Mouse (Mus musculus): ENCODE measurements around the gene Exosc5. TPM values are rescaled to one million over a fixed set of nuclear protein-coding genes. Genes with fewer than 3 reads are reported as not detected.

The Exosc5 gene
- polyA plus RNA-seq, 1 experiment from 2014 or later, result 93.5 TPM

- H3K27me3 ChIP-seq (replicated peaks; ENCODE audit: low read depth, poor library complexity, severe bottlenecking), result peaks cover 30% of the 10 kb centered on the region
- H3K4me1 ChIP-seq, result peaks cover 51% of the 10 kb centered on the region
- H3K9me3 ChIP-seq, result peaks cover 21% of the 10 kb centered on the region
- DNase-seq (ENCODE audit: low spot score), result peak; percentile 60
- peak overlapping the region; percentile 48; the same call in 1 of the 2 replicates for H3K27ac ChIP-seq (replicated peaks)
- H3K4me3 ChIP-seq, result peak overlapping the region; percentile 57
- 3% methylated on average over 37 of the region's 37 CpGs for WGBS
- no peaks in the 10 kb centered on the region for H3K36me3 ChIP-seq (replicated peaks)
Measured at GRCm38 (mm10) chr7:25704716-25705364, 45.9 kb downstream of the Exosc5 start.

GRCm38 (mm10) chr7:25705801-25706251 lies 46.9 kb downstream of the Exosc5 start:
- H3K27ac ChIP-seq (replicated peaks), result no peak overlapping the region; the same call in 1 of the 2 replicates
- H3K9me3 ChIP-seq, result peaks cover 16% of the 10 kb centered on the region
- H3K36me3 ChIP-seq (replicated peaks), result no peaks in the 10 kb centered on the region
- 63% methylated on average over 6 of the region's 6 CpGs for WGBS
- peaks cover 30% of the 10 kb centered on the region for H3K27me3 ChIP-seq (replicated peaks; ENCODE audit: low read depth, poor library complexity, severe bottlenecking)
- H3K4me1 ChIP-seq, result peaks cover 61% of the 10 kb centered on the region
- DNase-seq (ENCODE audit: low spot score), result no peak
- H3K4me3 ChIP-seq, result no peak overlapping the region

GRCm38 (mm10) chr7:25706578-25707170 lies 47.7 kb downstream of the Exosc5 start:
- H3K4me3 ChIP-seq, result no peak overlapping the region
- WGBS, result 52% methylated on average over 7 of the region's 7 CpGs
- no peak overlapping the region for H3K27ac ChIP-seq (replicated peaks)
- no peak for DNase-seq (ENCODE audit: low spot score)
- peaks cover 7% of the 10 kb centered on the region for H3K9me3 ChIP-seq
- H3K36me3 ChIP-seq (replicated peaks), result 0 out of 2 replicates have a peak, but pooled peaks cover 1% of the 10 kb centered on the region
- peaks cover 30% of the 10 kb centered on the region for H3K27me3 ChIP-seq (replicated peaks; ENCODE audit: low read depth, poor library complexity, severe bottlenecking)
- H3K4me1 ChIP-seq, result peaks cover 69% of the 10 kb centered on the region

- Histone ChIP-seq H3K4me3 (0 out of 2 replicates have a peak overlapping the region, but pooled peaks have one; percentile 8), H3K27me3 (replicated peaks; ENCODE audit: low read depth, poor library complexity, severe bottlenecking) (peaks cover 30% of the 10 kb centered on the region), H3K9me3 (no peaks in the 10 kb centered on the region), H3K4me1 (peaks cover 80% of the 10 kb centered on the region), H3K36me3 (replicated peaks) (peaks cover 9% of the 10 kb centered on the region), H3K27ac (replicated peaks) (peak overlapping the region; percentile 72)
- WGBS, result 51% methylated on average over 15 of the region's 15 CpGs
- no peak for DNase-seq (ENCODE audit: low spot score)
Measured at GRCm38 (mm10) chr7:25707581-25708292, 48.8 kb downstream of the Exosc5 start.

- peak overlapping the region; percentile 36 for H3K4me3 ChIP-seq
Measured at GRCm38 (mm10) chr7:25709961-25710360, 51.0 kb downstream of the Exosc5 start.

GRCm38 (mm10) chr7:25710519-25711130 lies 51.7 kb downstream of the Exosc5 start:
- DNase-seq (ENCODE audit: low spot score), result no peak
- WGBS, result 4% methylated on average over 7 of the region's 7 CpGs
- peak overlapping the region; percentile 36 for H3K4me3 ChIP-seq
- peak overlapping the region; percentile 81 for H3K27ac ChIP-seq (replicated peaks)
- peaks cover 38% of the 10 kb centered on the region for H3K36me3 ChIP-seq (replicated peaks)
- peaks cover 60% of the 10 kb centered on the region for H3K4me1 ChIP-seq
- H3K9me3 ChIP-seq, result no peaks in the 10 kb centered on the region
- peaks cover 6% of the 10 kb centered on the region for H3K27me3 ChIP-seq (replicated peaks; ENCODE audit: low read depth, poor library complexity, severe bottlenecking)

More at GRCm38 (mm10) chr7:25709961-25710360, 51.0 kb downstream of the Exosc5 start:
- Histone ChIP-seq H3K9me3 (no peaks in the 10 kb centered on the region), H3K36me3 (replicated peaks) (peaks cover 32% of the 10 kb centered on the region), H3K27ac (replicated peaks) (peak overlapping the region; percentile 81), H3K4me1 (peaks cover 65% of the 10 kb centered on the region), H3K27me3 (replicated peaks; ENCODE audit: low read depth, poor library complexity, severe bottlenecking) (peaks cover 11% of the 10 kb centered on the region)
- WGBS, result 10% methylated on average over 12 of the region's 12 CpGs
- DNase-seq (ENCODE audit: low spot score), result no peak

GRCm38 (mm10) chr7:25711165-25711564 lies 52.2 kb downstream of the Exosc5 start:
- Histone ChIP-seq H3K27ac (replicated peaks) (peak overlapping the region; percentile 75), H3K27me3 (replicated peaks; ENCODE audit: low read depth, poor library complexity, severe bottlenecking) (0 out of 2 replicates have a peak, but pooled peaks cover under 1% of the 10 kb centered on the region), H3K9me3 (no peaks in the 10 kb centered on the region), H3K4me1 (peaks cover 57% of the 10 kb centered on the region), H3K36me3 (replicated peaks) (peaks cover 44% of the 10 kb centered on the region), H3K4me3 (peak overlapping the region; percentile 26)
- DNase-seq (ENCODE audit: low spot score), result no peak
- 64% methylated on average over 5 of the region's 5 CpGs for WGBS

- no peaks in the 10 kb centered on the region for H3K27me3 ChIP-seq (replicated peaks; ENCODE audit: low read depth, poor library complexity, severe bottlenecking)
- H3K27ac ChIP-seq (replicated peaks), result peak overlapping the region; percentile 75
- peak; percentile 85 for DNase-seq (ENCODE audit: low spot score)
- WGBS, result 16% methylated on average over 7 of the region's 7 CpGs
- H3K4me3 ChIP-seq, result peak overlapping the region; percentile 26
- H3K9me3 ChIP-seq, result no peaks in the 10 kb centered on the region
- H3K36me3 ChIP-seq (replicated peaks), result peaks cover 50% of the 10 kb centered on the region
- H3K4me1 ChIP-seq, result peaks cover 54% of the 10 kb centered on the region
Measured at GRCm38 (mm10) chr7:25711731-25712197, 52.8 kb downstream of the Exosc5 start.

- Histone ChIP-seq H3K27ac (replicated peaks) (peak overlapping the region; percentile 75; the same call in 1 of the 2 replicates), H3K27me3 (replicated peaks; ENCODE audit: low read depth, poor library complexity, severe bottlenecking) (no peaks in the 10 kb centered on the region), H3K4me1 (peaks cover 49% of the 10 kb centered on the region), H3K9me3 (no peaks in the 10 kb centered on the region), H3K36me3 (replicated peaks) (peaks cover 52% of the 10 kb centered on the region), H3K4me3 (no peak overlapping the region)
- DNase-seq (ENCODE audit: low spot score), result no peak
- 88% methylated on average over 9 of the region's 9 CpGs for WGBS
Measured at GRCm38 (mm10) chr7:25712801-25713200, 53.8 kb downstream of the Exosc5 start.

GRCm38 (mm10) chr7:25714581-25714980 lies 55.6 kb downstream of the Exosc5 start:
- Histone ChIP-seq H3K27me3 (replicated peaks; ENCODE audit: low read depth, poor library complexity, severe bottlenecking) (no peaks in the 10 kb centered on the region), H3K4me3 (no peak overlapping the region), H3K4me1 (peaks cover 49% of the 10 kb centered on the region), H3K9me3 (no peaks in the 10 kb centered on the region), H3K27ac (replicated peaks) (no peak overlapping the region), H3K36me3 (replicated peaks) (peaks cover 54% of the 10 kb centered on the region)
- DNase-seq (ENCODE audit: low spot score), result no peak
- 94% methylated on average over 8 of the region's 8 CpGs for WGBS

GRCm38 (mm10) chr7:25715731-25716271 lies 56.8 kb downstream of the Exosc5 start:
- Histone ChIP-seq H3K4me3 (no peak overlapping the region), H3K9me3 (no peaks in the 10 kb centered on the region), H3K27me3 (replicated peaks; ENCODE audit: low read depth, poor library complexity, severe bottlenecking) (no peaks in the 10 kb centered on the region), H3K27ac (replicated peaks) (no peak overlapping the region), H3K36me3 (replicated peaks) (peaks cover 64% of the 10 kb centered on the region), H3K4me1 (peaks cover 37% of the 10 kb centered on the region)
- WGBS, result 97% methylated on average over 22 of the region's 22 CpGs
- DNase-seq (ENCODE audit: low spot score), result no peak

GRCm38 (mm10) chr7:25717478-25717877 lies 58.5 kb downstream of the Exosc5 start:
- peaks cover 20% of the 10 kb centered on the region for H3K4me1 ChIP-seq
- H3K27me3 ChIP-seq (replicated peaks; ENCODE audit: low read depth, poor library complexity, severe bottlenecking), result no peaks in the 10 kb centered on the region
- peaks cover 74% of the 10 kb centered on the region for H3K36me3 ChIP-seq (replicated peaks)
- H3K9me3 ChIP-seq, result no peaks in the 10 kb centered on the region
- 87% methylated on average over 3 of the region's 3 CpGs for WGBS
- H3K4me3 ChIP-seq, result peak overlapping the region; percentile 72
- DNase-seq (ENCODE audit: low spot score), result no peak
- no peak overlapping the region for H3K27ac ChIP-seq (replicated peaks)
